Comparison of ENCODE assay signal across 9 mouse cellular contexts in genomic region chr12:73020941-73021340, GRCm38 (mm10). TPM values are rescaled to one million over a fixed set of nuclear protein-coding genes. Genes with fewer than 3 reads are reported as not detected.
DNase-seq lines count a peak whose midpoint lies in the region; ATAC-seq and TF ChIP-seq lines count a peak whose summit lies in the region.
"Had no signal": no experiment of that assay in that cellular context is flagged by ENCODE, and none has a peak within 500 bp of the region (broad histone marks: within the 10 kb centered on the region; RNA-seq: fewer than 3 reads in every experiment).

No protein-coding gene starts in this region.

- H3K9ac ChIP-seq in liver, adult 2 months (ENCODE audit: low read depth, low read length) = no peak overlapping the region
- H3K9ac ChIP-seq in liver, embryonic 12.5 days = no peak overlapping the region
- H3K9ac ChIP-seq: embryonic facial prominence, embryonic 13.5 days had no signal

- no peaks in the 10 kb centered on the region for H3K9me3 ChIP-seq in liver, embryonic 12.5 days (replicated peaks)
- H3K9me3 ChIP-seq: embryonic facial prominence, embryonic 13.5 days had no signal

- peak; percentile 49 for DNase-seq in liver, adult 2 months (ENCODE audit: extremely low read depth, low read depth, low spot score)
- peak; percentile 78 for DNase-seq in MN1 (ENCODE audit: low spot score)
- DNase-seq in cerebellum, adult 8-10 months = peak; percentile 69
- DNase-seq in gastrocnemius, postnatal 25 days = peak; percentile 26
- DNase-seq in layer of hippocampus, adult 8-10 months (ENCODE audit: low spot score in 2 of 2) = peak; percentile 14 to 61
- DNase-seq in thymus, postnatal 25 days = peak; percentile 69

- H3K79me2 ChIP-seq in liver, adult 2 months (ENCODE audit: control insufficient read depth, insufficient read depth, low read length) = no peaks in the 10 kb centered on the region

- WGBS in liver, adult 2 months = 4% methylated on average over 4 of the region's 4 CpGs
- whole genome bisulfite sequencing in liver, embryonic 12.5 days (ENCODE audit: insufficient replicate concordance) = 6% methylated on average over 4 of the region's 4 CpGs

- peaks cover 4% of the 10 kb centered on the region; the same call in 1 of the 2 replicates for H3K27me3 ChIP-seq in liver, adult 2 months (ENCODE audit: control insufficient read depth, insufficient read depth, low read length)
- no peaks in the 10 kb centered on the region for H3K27me3 ChIP-seq in liver, embryonic 12.5 days (replicated peaks)
- H3K27me3 ChIP-seq: embryonic facial prominence, embryonic 13.5 days had no signal

- no peaks in the 10 kb centered on the region for H3K4me1 ChIP-seq in liver, adult 2 months (ENCODE audit: control insufficient read depth, insufficient read depth, low read length)
- no peaks in the 10 kb centered on the region for H3K4me1 ChIP-seq in liver, embryonic 12.5 days
- H3K4me1 ChIP-seq: embryonic facial prominence, embryonic 13.5 days had no signal

- no peak for TF ChIP-seq POLR2A in liver, adult 2 months (IDR thresholded peaks at IDR 0.05; ENCODE audit: extremely low read depth, insufficient read depth, low read length)

- no peak overlapping the region for H3K4me3 ChIP-seq in liver, adult 2 months (ENCODE audit: insufficient read depth, low read depth, low read length)
- H3K4me3 ChIP-seq in liver, embryonic 12.5 days = no peak overlapping the region
- H3K4me3 ChIP-seq: embryonic facial prominence, embryonic 13.5 days had no signal

- no peak for ATAC-seq in liver, embryonic 12.5 days
- peak; percentile 54; the same call in 1 of the 2 replicates for ATAC-seq in megakaryocyte, adult 5-6 weeks (ENCODE audit: poor library complexity, severe bottlenecking)

- no peaks in the 10 kb centered on the region for H3K36me3 ChIP-seq in liver, adult 2 months (ENCODE audit: control insufficient read depth, insufficient read depth, low read length)
- no peaks in the 10 kb centered on the region for H3K36me3 ChIP-seq in liver, embryonic 12.5 days
- H3K36me3 ChIP-seq: embryonic facial prominence, embryonic 13.5 days had no signal

- peak; percentile 22; the same call in 1 of the 2 replicates for TF ChIP-seq CTCF in liver, adult 2 months (IDR thresholded peaks at IDR 0.05; ENCODE audit: low read depth, low read length)

- H3K4me2 ChIP-seq in liver, embryonic 12.5 days = no peak overlapping the region
- H3K4me2 ChIP-seq: embryonic facial prominence, embryonic 13.5 days had no signal

- no peak overlapping the region for H3K27ac ChIP-seq in liver, adult 2 months (replicated peaks; ENCODE audit: insufficient read depth, low read depth, low read length)
- H3K27ac ChIP-seq in liver, embryonic 12.5 days = no peak overlapping the region
- H3K27ac ChIP-seq: embryonic facial prominence, embryonic 13.5 days had no signal

RNA-seq across cellular contexts. Expression of gene Six1, which starts 32.7 kb away (rescaled TPM):
- 0.09 TPM in 1 of 2 replicates, not detected in the other for total RNA-seq in liver, adult 2 months (2014; rRNA removed)
- polyA plus RNA-seq in liver, adult 2 months (2012; rRNA removed) = not detected in 2 replicates
- polyA plus RNA-seq in liver, embryonic 12.5 days (2016; fragmentation: Nextera tagmentation; extraction: Ambion mirVana) = 0.19 and 1.1 TPM in 2 replicates
- 10 to 100 TPM; 47.7 to 51.0 TPM for total RNA-seq in gastrocnemius, postnatal 25 days (2021)
- under 1 TPM in 3 of 4 experiments, not detected in 1; 0.14 to 0.19 (median 0.18) TPM for total RNA-seq in layer of hippocampus, adult 8-10 months (2022)
- total RNA-seq in megakaryocyte, adult 5-6 weeks (2015) = 0.04 and 0.11 TPM in 2 replicates
- total RNA-seq in megakaryocyte, adult 5-6 weeks (2017) = not detected in 2 replicates

Comparison
In these comparisons a context has a peak if more than half of its experiments do, and no peak if none do; other contexts are left out.
1. DNase-seq: peak in every context shown above with its lines; median percentile 78 in MN1; 69 in cerebellum, adult 8-10 months; 69 in thymus, postnatal 25 days; 49 in liver, adult 2 months; 38 in layer of hippocampus, adult 8-10 months; 26 in gastrocnemius, postnatal 25 days.
2. RNA of gene Six1, which starts 32.7 kb away (total RNA-seq): 47.7 to 51.0 TPM in gastrocnemius, postnatal 25 days; 0.14 to 0.19 TPM in layer of hippocampus, adult 8-10 months, 0.09 TPM in liver, adult 2 months and 0.04 to 0.11 TPM in megakaryocyte, adult 5-6 weeks; every median in the first group is over 10 times any median in the second.